In the genomic region with DNA sequence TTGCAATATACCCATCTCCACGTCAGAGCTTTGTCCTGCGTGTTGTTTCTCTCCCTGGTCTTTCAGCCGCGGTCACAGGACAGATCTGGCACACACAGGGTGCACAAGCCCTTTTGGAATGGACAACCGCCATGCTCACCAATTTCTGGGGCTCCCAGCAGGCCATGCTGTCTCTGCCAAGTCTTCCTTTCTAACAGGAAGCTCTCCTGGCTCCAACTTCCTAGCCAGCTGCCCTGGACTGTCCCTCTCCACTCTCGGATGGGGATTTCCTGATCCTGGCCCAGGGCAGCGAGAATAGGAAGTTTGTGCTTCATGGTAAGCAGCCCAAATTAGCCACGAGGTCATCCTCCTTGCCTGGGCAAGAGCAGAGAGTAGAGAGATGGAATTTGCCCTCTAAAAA, we compare ENCODE assay signal across 14 mouse cellular contexts. TPM values are rescaled to one million over a fixed set of nuclear protein-coding genes. Genes with fewer than 3 reads are reported as not detected.
DNase-seq lines count a peak whose midpoint lies in the region; ATAC-seq and TF ChIP-seq lines count a peak whose summit lies in the region.
"Had no signal": no experiment of that assay in that cellular context is flagged by ENCODE, and none has a peak within 500 bp of the region (broad histone marks: within the 10 kb centered on the region; RNA-seq: fewer than 3 reads in every experiment).

No protein-coding gene starts in this region.

- no peak overlapping the region for H3K4me2 ChIP-seq in forebrain, postnatal 0 days (ENCODE audit: low read depth)
- H3K4me2 ChIP-seq: neural tube, embryonic 13.5 days had no signal

- H3K27ac ChIP-seq in layer of hippocampus, adult 2 months, result peak overlapping the region; percentile 32; the same call in 1 of the 2 replicates
- H3K27ac ChIP-seq in forebrain, postnatal 0 days (ENCODE audit: low read depth, low read length), result no peak overlapping the region
- H3K27ac ChIP-seq in midbrain, embryonic 10.5 days (replicated peaks), result no peak overlapping the region
- H3K27ac ChIP-seq: neural tube, embryonic 13.5 days had no signal

- DNase-seq in layer of hippocampus, adult 2 months (ENCODE audit: low spot score in 2 of 2), result no peak
- DNase-seq in layer of hippocampus, postnatal 36 days, result no peak
- DNase-seq in cerebellum, adult 11 months, result peak; percentile 82
- peak; percentile 87 for DNase-seq in cerebellum, postnatal 36 days
- peak; percentile 27 to 52 for DNase-seq in kidney, postnatal 4 days
- DNase-seq in embryo, embryonic 10.5 days (ENCODE audit: low spot score), result no peak
- DNase-seq in forebrain, postnatal 0 days, result no peak
- no peak for DNase-seq in midbrain, embryonic 10.5 days (ENCODE audit: low spot score)

- 0 out of 2 replicates have a peak, but pooled peaks cover 16% of the 10 kb centered on the region for H3K4me1 ChIP-seq in forebrain, postnatal 0 days (ENCODE audit: insufficient read depth)
- H3K4me1 ChIP-seq in midbrain, embryonic 10.5 days, result peaks cover 18% of the 10 kb centered on the region

- no peaks in the 10 kb centered on the region for H3K36me3 ChIP-seq in forebrain, postnatal 0 days (ENCODE audit: insufficient read depth)
- H3K36me3 ChIP-seq in midbrain, embryonic 10.5 days, result no peaks in the 10 kb centered on the region
- H3K36me3 ChIP-seq: neural tube, embryonic 13.5 days had no signal

- WGBS in forebrain, postnatal 0 days, result 74% methylated on average over 8 of the region's 8 CpGs
- 78% methylated on average over 8 of the region's 8 CpGs for WGBS in midbrain, embryonic 10.5 days

- H3K27me3 ChIP-seq in forebrain, postnatal 0 days (ENCODE audit: insufficient read depth, low read length), result no peaks in the 10 kb centered on the region
- H3K27me3 ChIP-seq in midbrain, embryonic 10.5 days (ENCODE audit: low read depth, poor library complexity, severe bottlenecking), result peaks cover 30% of the 10 kb centered on the region

- H3K9ac ChIP-seq in forebrain, postnatal 0 days, result no peak overlapping the region
- H3K9ac ChIP-seq: neural tube, embryonic 13.5 days had no signal

- no peak for ATAC-seq in forebrain, postnatal 0 days

- no peaks in the 10 kb centered on the region for H3K9me3 ChIP-seq in forebrain, postnatal 0 days (ENCODE audit: low read length)
- H3K9me3 ChIP-seq in midbrain, embryonic 10.5 days (replicated peaks), result no peaks in the 10 kb centered on the region
- H3K9me3 ChIP-seq: megakaryocyte, embryonic 14.5 days; neural tube, embryonic 13.5 days had no signal

- no peak for TF ChIP-seq CTCF in layer of hippocampus, adult 2 months (conservative IDR thresholded peaks at IDR 0.05)
- TF ChIP-seq CTCF in forebrain, postnatal 0 days (IDR thresholded peaks at IDR 0.05; ENCODE audit: low read depth), result no peak

- H3K4me3 ChIP-seq in layer of hippocampus, adult 2 months, result no peak overlapping the region
- no peak overlapping the region for H3K4me3 ChIP-seq in forebrain, postnatal 0 days (ENCODE audit: low read depth, low read length)
- H3K4me3 ChIP-seq in midbrain, embryonic 10.5 days, result no peak overlapping the region
- H3K4me3 ChIP-seq: megakaryocyte, embryonic 14.5 days; neural tube, embryonic 13.5 days had no signal

RNA-seq across cellular contexts. Expression of a gene that starts 4.7 kb away (rescaled TPM):
- 10 to 100 TPM; 50.5 to 51.2 TPM for total RNA-seq in layer of hippocampus, adult 2 months (2021)
- total RNA-seq in layer of hippocampus, postnatal 36 days (2021), result 10 to 100 TPM; 52.1 to 59.2 TPM
- total RNA-seq in forebrain, postnatal 0 days (2014; rRNA removed), result 47.5 and 72.6 TPM in 2 replicates
- polyA plus RNA-seq in forebrain, postnatal 0 days (2015; fragmentation: Nextera tagmentation; extraction: Ambion mirVana), result 29.3 and 34.2 TPM in 2 replicates
- polyA plus RNA-seq in midbrain, embryonic 10.5 days (2016; fragmentation: Nextera tagmentation; extraction: Ambion mirVana), result 1.4 and 1.6 TPM in 2 replicates

RNA-seq across cellular contexts. Expression of a gene that starts 34.4 kb away (rescaled TPM):
- not detected for total RNA-seq in layer of hippocampus, adult 2 months (2021)
- not detected for total RNA-seq in layer of hippocampus, postnatal 36 days (2021)
- total RNA-seq in forebrain, postnatal 0 days (2014; rRNA removed), result not detected in 2 replicates
- not detected in 2 replicates for polyA plus RNA-seq in forebrain, postnatal 0 days (2015; fragmentation: Nextera tagmentation; extraction: Ambion mirVana)
- not detected in 2 replicates for polyA plus RNA-seq in midbrain, embryonic 10.5 days (2016; fragmentation: Nextera tagmentation; extraction: Ambion mirVana)
- total RNA-seq: ES-E14 had no signal
- polyA plus RNA-seq: embryonic facial prominence, embryonic 11.5 days; frontal cortex, adult 2 months; neural tube, embryonic 13.5 days; urinary bladder, adult 2 months had no signal

RNA-seq across cellular contexts. Expression of a gene that starts 48.9 kb away (rescaled TPM):
- total RNA-seq in layer of hippocampus, adult 2 months (2021), result 10 to 100 TPM; 22.7 to 28.1 TPM
- total RNA-seq in layer of hippocampus, postnatal 36 days (2021), result 10 to 100 TPM; 21.5 to 29.7 TPM
- 36.2 and 53.1 TPM in 2 replicates for total RNA-seq in forebrain, postnatal 0 days (2014; rRNA removed)
- polyA plus RNA-seq in forebrain, postnatal 0 days (2015; fragmentation: Nextera tagmentation; extraction: Ambion mirVana), result 46.9 and 47.3 TPM in 2 replicates
- 47.8 and 51.5 TPM in 2 replicates for polyA plus RNA-seq in midbrain, embryonic 10.5 days (2016; fragmentation: Nextera tagmentation; extraction: Ambion mirVana)

Comparison
In these comparisons a context has a peak if more than half of its experiments do, and no peak if none do; other contexts are left out.
1. DNase-seq: peak in cerebellum, adult 11 months (single experiment), cerebellum, postnatal 36 days (2 of 2) and kidney, postnatal 4 days (2 of 2); none in layer of hippocampus, adult 2 months (0 of 2), layer of hippocampus, postnatal 36 days (0 of 2), embryo, embryonic 10.5 days (single experiment), forebrain, postnatal 0 days (single experiment) and midbrain, embryonic 10.5 days (single experiment).